Mouse (Mus musculus): Measurements from ENCODE around the gene Hcrt. TPM values are rescaled to one million over a fixed set of nuclear protein-coding genes. Genes with fewer than 3 reads are reported as not detected.

The Hcrt gene
- polyA plus RNA-seq, 2 experiments, result not detected

GRCm38 (mm10) chr11:100769980-100770379, 7.2 kb upstream of the Hcrt start:
- WGBS (ENCODE audit: insufficient replicate concordance), result 58% methylated on average over 6 of the region's 6 CpGs
- TF ChIP-seq EP300 (IDR thresholded peaks at IDR 0.05; ENCODE audit: low read depth) (no peak), CTCF (IDR thresholded peaks at IDR 0.05; ENCODE audit: low read depth) (no peak)
- Histone ChIP-seq H3K9ac (replicated peaks) (no peak overlapping the region), H3K27ac (no peak overlapping the region), H3K27me3 (ENCODE audit: control insufficient read depth, insufficient read depth, low read length) (no peaks in the 10 kb centered on the region), H3K4me3 (ENCODE audit: insufficient read depth in 1 of 2, low read depth in 2 of 2, low read length in 2 of 2) (peak overlapping the region in 1 of 2 experiments; percentile 62; a peak in 2 of 4 replicates), H3K4me1 (replicated peaks; ENCODE audit: control insufficient read depth in 2 of 2, insufficient read depth in 2 of 2, low read length in 1 of 2) (0 out of 4 replicates have a peak, but pooled peaks cover 0 to 3% of the 10 kb centered on the region in 2 experiments), H3K4me2 (ENCODE audit: low read depth) (peak overlapping the region; percentile 74), H3K9me3 (ENCODE audit: control insufficient read depth, low read length) (no peaks in the 10 kb centered on the region), H3K36me3 (replicated peaks; ENCODE audit: control insufficient read depth, insufficient read depth, low read depth) (no peaks in the 10 kb centered on the region)
- no peak for ATAC-seq (ENCODE audit: insufficient read depth)
- DNase-seq (ENCODE audit: low read depth in 3 of 3, low spot score in 3 of 3), result no peak

GRCm38 (mm10) chr11:100767871-100768270, 5.1 kb upstream of the Hcrt start:
- Histone ChIP-seq H3K9me3 (ENCODE audit: control insufficient read depth, low read length) (no peaks in the 10 kb centered on the region), H3K36me3 (replicated peaks; ENCODE audit: control insufficient read depth, insufficient read depth, low read depth) (no peaks in the 10 kb centered on the region), H3K4me3 (ENCODE audit: insufficient read depth in 1 of 2, low read depth in 2 of 2, low read length in 2 of 2) (no peak overlapping the region), H3K4me1 (replicated peaks; ENCODE audit: control insufficient read depth in 2 of 2, insufficient read depth in 2 of 2, low read length in 1 of 2) (0 out of 4 replicates have a peak, but pooled peaks cover 0 to 3% of the 10 kb centered on the region in 2 experiments), H3K4me2 (ENCODE audit: low read depth) (no peak overlapping the region), H3K9ac (replicated peaks) (no peak overlapping the region), H3K27ac (no peak overlapping the region), H3K27me3 (ENCODE audit: control insufficient read depth, insufficient read depth, low read length) (no peaks in the 10 kb centered on the region)
- TF ChIP-seq EP300 (IDR thresholded peaks at IDR 0.05; ENCODE audit: low read depth) (no peak), CTCF (IDR thresholded peaks at IDR 0.05; ENCODE audit: low read depth) (no peak)
- ATAC-seq (ENCODE audit: insufficient read depth), result no peak
- WGBS (ENCODE audit: insufficient replicate concordance), result 69% methylated on average over 5 of the region's 5 CpGs
- no peak for DNase-seq (ENCODE audit: low read depth in 3 of 3, low spot score in 3 of 3)

- 0 out of 4 replicates have a peak, but pooled peaks cover 0 to 3% of the 10 kb centered on the region in 2 experiments for H3K4me1 ChIP-seq (replicated peaks; ENCODE audit: control insufficient read depth in 2 of 2, insufficient read depth in 2 of 2, low read length in 1 of 2)
- no peaks in the 10 kb centered on the region for H3K9me3 ChIP-seq (ENCODE audit: control insufficient read depth, low read length)
- H3K4me2 ChIP-seq (ENCODE audit: low read depth), result no peak overlapping the region
- H3K27ac ChIP-seq, result no peak overlapping the region
- H3K4me3 ChIP-seq (ENCODE audit: insufficient read depth in 1 of 2, low read depth in 2 of 2, low read length in 2 of 2), result no peak overlapping the region
- H3K36me3 ChIP-seq (replicated peaks; ENCODE audit: control insufficient read depth, insufficient read depth, low read depth), result no peaks in the 10 kb centered on the region
- no peak for TF ChIP-seq EP300 (IDR thresholded peaks at IDR 0.05; ENCODE audit: low read depth)
- TF ChIP-seq CTCF (IDR thresholded peaks at IDR 0.05; ENCODE audit: low read depth), result no peak
- H3K9ac ChIP-seq (replicated peaks), result no peak overlapping the region
- no peak for DNase-seq (ENCODE audit: low read depth in 3 of 3, low spot score in 3 of 3)
- no peak for ATAC-seq (ENCODE audit: insufficient read depth)
- no peaks in the 10 kb centered on the region for H3K27me3 ChIP-seq (ENCODE audit: control insufficient read depth, insufficient read depth, low read length)
- WGBS (ENCODE audit: insufficient replicate concordance), result 73% methylated on average over 9 of the region's 9 CpGs
Observed at GRCm38 (mm10) chr11:100766726-100767125, 4.0 kb upstream of the Hcrt start.

GRCm38 (mm10) chr11:100761547-100762045, 1.1 kb downstream of the Hcrt start:
- no peaks in the 10 kb centered on the region for H3K36me3 ChIP-seq (replicated peaks; ENCODE audit: control insufficient read depth, insufficient read depth, low read depth)
- H3K4me1 ChIP-seq (replicated peaks; ENCODE audit: control insufficient read depth in 2 of 2, insufficient read depth in 2 of 2, low read length in 1 of 2), result peaks cover 0 to 4% of the 10 kb centered on the region in 2 experiments; a peak in 3 of 4 replicates
- H3K9me3 ChIP-seq (ENCODE audit: control insufficient read depth, low read length), result no peaks in the 10 kb centered on the region
- peaks cover 34% of the 10 kb centered on the region for H3K27me3 ChIP-seq (ENCODE audit: control insufficient read depth, insufficient read depth, low read length)
- H3K4me2 ChIP-seq (ENCODE audit: low read depth), result peak overlapping the region; percentile 79
- under 1% methylated on average over 27 of the region's 27 CpGs for WGBS (ENCODE audit: insufficient replicate concordance)
- DNase-seq (ENCODE audit: low read depth in 3 of 3, low spot score in 3 of 3) (peak in 2 of 3 experiments; percentile 53 to 70), ATAC-seq (ENCODE audit: insufficient read depth) (peak; percentile 67; the same call in 1 of the 2 replicates)
- H3K27ac ChIP-seq, result no peak overlapping the region
- TF ChIP-seq CTCF (IDR thresholded peaks at IDR 0.05; ENCODE audit: low read depth) (peak; percentile 88), EP300 (IDR thresholded peaks at IDR 0.05; ENCODE audit: low read depth) (no peak)
- H3K4me3 ChIP-seq (ENCODE audit: insufficient read depth in 1 of 2, low read depth in 2 of 2, low read length in 2 of 2), result peak overlapping the region; percentile 55 to 57
- peak overlapping the region; percentile 43 for H3K9ac ChIP-seq (replicated peaks)

GRCm38 (mm10) chr11:100759611-100760233, 3.0 kb downstream of the Hcrt start, which contains the start of gene Kcnh4:
Gene Kcnh4, minus strand, starts transcription at chr11:100759942.
- Histone ChIP-seq H3K4me3 (ENCODE audit: insufficient read depth in 1 of 2, low read depth in 2 of 2, low read length in 2 of 2) (peak within 1 kb of the TSS in 1 of 2 experiments; percentile 39; a peak in 2 of 4 replicates), H3K36me3 (replicated peaks; ENCODE audit: control insufficient read depth, insufficient read depth, low read depth) (no peaks in the 10 kb centered on the region), H3K4me2 (ENCODE audit: low read depth) (peak within 1 kb of the TSS; percentile 68), H3K27me3 (ENCODE audit: control insufficient read depth, insufficient read depth, low read length) (peaks cover 34% of the 10 kb centered on the region), H3K9ac (replicated peaks) (no peak within 1 kb of the TSS), H3K4me1 (replicated peaks; ENCODE audit: control insufficient read depth in 2 of 2, insufficient read depth in 2 of 2, low read length in 1 of 2) (peaks cover 0 to 4% of the 10 kb centered on the region in 2 experiments; a peak in 3 of 4 replicates), H3K27ac (no peak within 1 kb of the TSS), H3K9me3 (ENCODE audit: control insufficient read depth, low read length) (no peaks in the 10 kb centered on the region)
- ATAC-seq (ENCODE audit: insufficient read depth) (peak; percentile 40; the same call in 1 of the 2 replicates), DNase-seq (ENCODE audit: low read depth in 3 of 3, low spot score in 3 of 3) (no peak)
- WGBS (ENCODE audit: insufficient replicate concordance), result under 1% methylated on average over 49 of the region's 51 CpGs
- TF ChIP-seq EP300 (IDR thresholded peaks at IDR 0.05; ENCODE audit: low read depth) (no peak), CTCF (IDR thresholded peaks at IDR 0.05; ENCODE audit: low read depth) (peak; percentile 55)
